Mouse (Mus musculus) embryonic fibroblast, embryonic 13.5 days (primary cell): ENCODE results near the gene Smarce1.

Experiments used
- CTCF ChIP-seq: IDR thresholded peaks from 2 replicates; pipeline ENCODE4 v1.5.1; 2011; ENCODE audit warnings: mild to moderate bottlenecking, control low read depth, low read length, moderate library complexity, borderline replicate concordance; ENCODE audit not compliant: insufficient read depth
- POLR2A ChIP-seq: IDR thresholded peaks from 2 replicates; pipeline ENCODE4 v1.6.1; 2011; ENCODE audit warnings: low read depth, mild to moderate bottlenecking, control low read depth, low read length, moderate library complexity

DNA sequence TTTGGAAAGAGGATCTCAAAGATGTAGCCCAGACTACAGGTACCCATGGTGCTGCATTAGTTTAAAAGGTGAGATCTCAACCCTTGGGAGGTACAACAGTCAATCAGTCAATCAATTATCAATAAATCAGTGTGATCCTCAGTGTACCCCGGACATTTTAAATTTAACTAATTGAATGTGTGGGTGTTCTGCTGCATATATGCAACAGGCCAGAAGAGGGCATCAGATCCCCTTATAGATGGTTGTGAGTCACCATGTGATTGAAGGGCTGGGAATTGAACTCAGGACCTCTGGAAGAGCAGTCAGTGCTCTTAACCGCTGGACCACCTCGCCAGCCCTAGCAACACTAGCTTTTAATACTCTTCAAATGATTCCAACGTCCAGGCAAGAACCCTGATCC is 58.8 kb downstream of the Smarce1 start:
- no peak for TF ChIP-seq CTCF
- no peak for TF ChIP-seq POLR2A
